Mouse (Mus musculus) testis, adult 2 months (tissue): ENCODE measurements at regions not wholly inside any gene's neighbourhood (a gene's known extent, or its start where the extent isn't known, plus 50 kb on each side); places are given as distances from the start of the nearest gene placed in this dataset.

Source experiments
- CTCF ChIP-seq: fragments of 200-500 bp; IDR thresholded peaks from 2 replicates; pipeline ENCODE4 v1.5.1; 2012; ENCODE audit warnings: low read depth, mild to moderate bottlenecking, inconsistent platforms, low read length, moderate library complexity; ENCODE audit not compliant: control insufficient read depth, insufficient read depth, insufficient replicate concordance
- POLR2A ChIP-seq: fragments of 200-500 bp; IDR thresholded peaks from 2 replicates; pipeline ENCODE4 v1.6.1; 2012; ENCODE audit warnings: low read depth, mild to moderate bottlenecking, inconsistent platforms, low read length, moderate library complexity; ENCODE audit not compliant: control insufficient read depth

DNA sequence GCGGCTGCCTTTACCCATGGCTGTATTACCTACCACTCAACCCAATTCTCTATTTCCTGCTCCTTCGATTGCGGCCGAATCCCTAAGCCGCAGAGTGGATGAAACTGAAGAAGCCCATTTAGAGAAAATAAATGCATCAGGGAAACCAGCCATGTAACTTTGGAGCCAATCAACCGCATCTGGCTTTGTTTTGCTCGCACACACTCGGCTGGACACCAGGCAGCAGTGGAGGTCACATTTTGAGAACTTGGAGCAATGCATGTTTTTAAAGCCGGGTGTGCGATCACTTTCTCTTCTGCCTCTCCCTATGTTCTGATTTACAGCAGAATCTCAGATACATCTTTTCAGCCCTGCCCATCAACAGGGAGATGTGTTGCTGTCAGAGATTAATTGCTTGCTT is 433.7 kb upstream of the Jarid2 start:
- no peak for TF ChIP-seq CTCF
- no peak for TF ChIP-seq POLR2A
